14 mouse cellular contexts compared by ENCODE assay signal in the genomic region with DNA sequence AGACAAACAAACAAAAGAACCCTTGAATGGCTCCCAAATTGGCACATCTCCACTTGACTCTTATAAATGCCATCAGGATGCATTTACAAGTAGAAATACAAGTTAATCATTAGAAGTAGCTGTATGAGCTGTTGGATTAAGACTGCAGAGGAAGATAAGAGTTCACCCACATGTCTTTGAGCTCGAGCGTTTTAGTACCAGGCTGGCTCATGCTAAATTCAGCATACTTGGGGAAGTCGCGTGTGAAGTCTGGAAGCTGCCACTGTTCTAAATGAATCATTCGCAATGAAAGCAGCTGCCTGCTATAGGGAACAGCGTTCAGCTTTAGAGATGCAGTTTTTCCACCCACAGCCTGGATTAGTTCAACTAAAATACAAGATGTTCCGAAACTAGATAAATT. TPM values are rescaled to one million over a fixed set of nuclear protein-coding genes. Genes with fewer than 3 reads are reported as not detected.
A peak's percentile ranks its signal among the peaks of the same experiment; 100 is the strongest.
DNase-seq lines count a peak whose midpoint lies in the region; ATAC-seq and TF ChIP-seq lines count a peak whose summit lies in the region.
"Had no signal": no experiment of that assay in that cellular context is flagged by ENCODE, and none has a peak within 500 bp of the region (broad histone marks: within the 10 kb centered on the region; RNA-seq: fewer than 3 reads in every experiment).

No protein-coding gene starts in this region.

- 48% methylated on average over 7 of the region's 7 CpGs for WGBS in heart, embryonic 13.5 days
- WGBS in lung, postnatal 0 days = 50% methylated on average over 7 of the region's 7 CpGs

- H3K4me1 ChIP-seq in heart, embryonic 13.5 days = no peaks in the 10 kb centered on the region
- H3K4me1 ChIP-seq in lung, postnatal 0 days (ENCODE audit: insufficient read depth, low read depth, low read length) = no peaks in the 10 kb centered on the region
- H3K4me1 ChIP-seq: embryonic facial prominence, embryonic 13.5 days; hindbrain, embryonic 15.5 days had no signal

- no peak overlapping the region for H3K4me3 ChIP-seq in heart, embryonic 13.5 days
- H3K4me3 ChIP-seq in lung, postnatal 0 days (ENCODE audit: low read depth, low read length) = no peak overlapping the region
- H3K4me3 ChIP-seq: embryonic facial prominence, embryonic 13.5 days; hindbrain, embryonic 15.5 days had no signal

- ATAC-seq in heart, embryonic 13.5 days (ENCODE audit: extremely low read depth, insufficient number of reproducible peaks, low FRiP score, low TSS enrichment) = no peak
- no peak for ATAC-seq in lung, postnatal 0 days

- no peaks in the 10 kb centered on the region for H3K27me3 ChIP-seq in heart, embryonic 13.5 days (replicated peaks)
- no peaks in the 10 kb centered on the region for H3K27me3 ChIP-seq in lung, postnatal 0 days (replicated peaks; ENCODE audit: insufficient read depth, low read length)
- H3K27me3 ChIP-seq: embryonic facial prominence, embryonic 13.5 days; hindbrain, embryonic 15.5 days had no signal

- TF ChIP-seq EP300 in lung, postnatal 0 days (IDR thresholded peaks at IDR 0.05) = no peak

- H3K36me3 ChIP-seq in heart, embryonic 13.5 days = no peaks in the 10 kb centered on the region
- H3K36me3 ChIP-seq in lung, postnatal 0 days (ENCODE audit: insufficient read depth, low read length) = no peaks in the 10 kb centered on the region
- H3K36me3 ChIP-seq: embryonic facial prominence, embryonic 13.5 days; hindbrain, embryonic 15.5 days had no signal

- no peak overlapping the region for H3K9ac ChIP-seq in heart, embryonic 13.5 days
- H3K9ac ChIP-seq in lung, postnatal 0 days (replicated peaks; ENCODE audit: low read depth) = no peak overlapping the region
- H3K9ac ChIP-seq: embryonic facial prominence, embryonic 13.5 days; hindbrain, embryonic 15.5 days had no signal

- DNase-seq in heart, postnatal 4 days = no peak
- DNase-seq in brain, embryonic 14.5 days (ENCODE audit: low read depth) = peak; percentile 49
- peak; percentile 80 for DNase-seq in layer of hippocampus, adult 9-11 months
- peak; percentile 87 for DNase-seq in right cerebral cortex, adult 18-20 months
- no peak for DNase-seq in lung, postnatal 14 days
- DNase-seq in gastrocnemius, adult 8-10 months (ENCODE audit: low spot score in 2 of 2) = no peak
- DNase-seq in lung, postnatal 0 days (ENCODE audit: low spot score) = no peak
- DNase-seq: adrenal gland, postnatal 36 days; lung, postnatal 36 days; thymus, postnatal 25 days had no signal

- H3K9me3 ChIP-seq in heart, embryonic 13.5 days = no peaks in the 10 kb centered on the region
- H3K9me3 ChIP-seq in lung, postnatal 0 days (ENCODE audit: low read length) = no peaks in the 10 kb centered on the region
- H3K9me3 ChIP-seq: embryonic facial prominence, embryonic 13.5 days; hindbrain, embryonic 15.5 days had no signal

- no peak for TF ChIP-seq POLR2A in brain, embryonic 14.5 days (IDR thresholded peaks at IDR 0.05; ENCODE audit: borderline replicate concordance, extremely low read depth, insufficient read depth, insufficient read length, poor library complexity, severe bottlenecking)

- no peak for TF ChIP-seq CTCF in brain, embryonic 14.5 days (IDR thresholded peaks at IDR 0.05; ENCODE audit: borderline replicate concordance, extremely low read depth, insufficient read depth, insufficient read length)
- TF ChIP-seq CTCF in lung, postnatal 0 days (IDR thresholded peaks at IDR 0.05) = no peak

- no peak overlapping the region for H3K27ac ChIP-seq in heart, embryonic 13.5 days (replicated peaks)
- no peak overlapping the region for H3K27ac ChIP-seq in lung, postnatal 0 days (ENCODE audit: low read length)
- H3K27ac ChIP-seq: embryonic facial prominence, embryonic 13.5 days; hindbrain, embryonic 15.5 days had no signal

- peak overlapping the region; percentile 9; the same call in 1 of the 2 replicates for H3K4me2 ChIP-seq in heart, embryonic 13.5 days
- no peak overlapping the region for H3K4me2 ChIP-seq in lung, postnatal 0 days (replicated peaks; ENCODE audit: low read depth, low read length)
- H3K4me2 ChIP-seq: embryonic facial prominence, embryonic 13.5 days; hindbrain, embryonic 15.5 days had no signal

RNA-seq across cellular contexts. Expression of a gene that starts 57.4 kb away (rescaled TPM):
- 0.08 and 0.09 TPM in 2 replicates for polyA plus RNA-seq in heart, embryonic 13.5 days (2015; fragmentation: Nextera tagmentation; extraction: Ambion mirVana)
- total RNA-seq in heart, postnatal 4 days (2021) = 1 to 10 TPM; 1.6 to 1.7 TPM
- polyA plus RNA-seq in brain, embryonic 14.5 days (2012; rRNA removed) = 0.58 and 1.2 TPM in 2 replicates
- under 1 TPM; 0.05 to 0.10 (median 0.07) TPM for total RNA-seq in gastrocnemius, adult 8-10 months (2022)
- 0.07 and 0.19 TPM in 2 replicates for polyA plus RNA-seq in lung, postnatal 0 days (2015; fragmentation: Nextera tagmentation; extraction: Ambion mirVana)
- polyA plus RNA-seq: gonadal fat pad, adult 2 months had no signal

Comparison
In these comparisons a context has a peak if more than half of its experiments do, and no peak if none do; other contexts are left out.
1. DNase-seq: peak in brain, embryonic 14.5 days (single experiment), layer of hippocampus, adult 9-11 months (single experiment) and right cerebral cortex, adult 18-20 months (single experiment); none in heart, postnatal 4 days (single experiment), lung, postnatal 14 days (single experiment), gastrocnemius, adult 8-10 months (0 of 2) and lung, postnatal 0 days (single experiment).